Mouse (Mus musculus) MEL (cell line): Measurements from ENCODE around the gene Entpd5. TPM values are rescaled to one million over a fixed set of nuclear protein-coding genes. Genes with fewer than 3 reads are reported as not detected.

ENCODE experiments used
- DNase-seq: peaks from one replicate; pipeline ENCODE4 v3.0.0; 2011; ENCODE audit warnings: low read depth, low spot score
- H3K27ac ChIP-seq: 2 replicates; pipeline ENCODE4 v1.5.1; 2012; ENCODE audit warnings: low read depth, mild to moderate bottlenecking, control low read depth, low read length, moderate library complexity; ENCODE audit not compliant: control insufficient read depth
- H3K27me3 ChIP-seq, 2 experiments: fragments of 150-350 bp in 1 of 2; sonication (generic) in 1 of 2; 2 replicates each; pipeline ENCODE4 v1.6.1; 2012; ENCODE audit warnings: low read length in 2 of 2, mild to moderate bottlenecking in 2 of 2, improper control_type of control experiment in 1 of 2, moderate library complexity in 1 of 2; ENCODE audit not compliant: insufficient read depth in 2 of 2, control insufficient read depth in 1 of 2
- H3K36me3 ChIP-seq, 2 experiments: 2 replicates each; pipeline ENCODE4 v1.6.1; 2012 to 2014; ENCODE audit warnings: low read length in 2 of 2, improper control_type of control experiment in 1 of 2, inconsistent platforms in 1 of 2, mild to moderate bottlenecking in 1 of 2; ENCODE audit not compliant: insufficient read depth in 2 of 2, control insufficient read depth in 1 of 2
- H3K4me1 ChIP-seq, 2 experiments: fragments of 150-350 bp in 1 of 2; sonication (generic) in 1 of 2; 2 replicates each; pipeline ENCODE4 v1.6.1; 2012; ENCODE audit warnings: low read length in 2 of 2, improper control_type of control experiment in 1 of 2, mild to moderate bottlenecking in 1 of 2; ENCODE audit not compliant: insufficient read depth in 2 of 2, control insufficient read depth in 1 of 2
- H3K4me3 ChIP-seq, 2 experiments: fragments of 150-350 bp in 1 of 2; sonication (generic) in 1 of 2; 2 replicates each; pipeline ENCODE4 v1.5.1; 2012; ENCODE audit warnings: low read depth in 2 of 2, low read length in 2 of 2, mild to moderate bottlenecking in 2 of 2, moderate library complexity in 2 of 2, control low read depth in 1 of 2, improper control_type of control experiment in 1 of 2; ENCODE audit not compliant: control insufficient read depth in 1 of 2, insufficient read depth in 1 of 2
- H3K79me2 ChIP-seq: 2 replicates; pipeline ENCODE4 v1.6.1; 2012; ENCODE audit warnings: mild to moderate bottlenecking, low read length, moderate library complexity; ENCODE audit not compliant: control insufficient read depth, poor library complexity, insufficient read depth
- H3K9ac ChIP-seq: 2 replicates; pipeline ENCODE4 v1.6.1; 2012; ENCODE audit warnings: low read depth, mild to moderate bottlenecking, control low read depth, low read length, moderate library complexity; ENCODE audit not compliant: control insufficient read depth, poor library complexity, severe bottlenecking
- H3K9me3 ChIP-seq: fragments of 150-350 bp; sonication (generic); replicated peaks from 2 replicates; pipeline ENCODE4 v1.6.1; 2012; ENCODE audit warnings: mild to moderate bottlenecking, low read length, improper control_type of control experiment, moderate library complexity; ENCODE audit not compliant: insufficient read depth
- CHD1 ChIP-seq: IDR thresholded peaks from 2 replicates; pipeline ENCODE4 v1.6.1; 2012; ENCODE audit warnings: low read depth, mild to moderate bottlenecking, inconsistent platforms, low read length, improper control_type of control experiment
- EP300 ChIP-seq, 2 experiments: IDR thresholded peaks; 2 replicates each; pipeline ENCODE4 v1.6.1; 2011; ENCODE audit warnings: improper control_type of control experiment in 2 of 2, low read length in 2 of 2, low read depth in 1 of 2, mild to moderate bottlenecking in 1 of 2
- ETS1 ChIP-seq: IDR thresholded peaks from 2 replicates; pipeline ENCODE4 v1.6.1; 2012; ENCODE audit warnings: low read depth, mild to moderate bottlenecking, inconsistent platforms, low read length, improper control_type of control experiment, moderate library complexity
- HCFC1 ChIP-seq: IDR thresholded peaks from 2 replicates; pipeline ENCODE4 v1.6.1; 2012; ENCODE audit warnings: low read depth, mild to moderate bottlenecking, inconsistent platforms, low read length, improper control_type of control experiment, moderate library complexity
- MAX ChIP-seq: IDR thresholded peaks from 2 replicates; pipeline ENCODE4 v1.6.1; 2011; ENCODE audit warnings: low read length, improper control_type of control experiment
- MAZ ChIP-seq: IDR thresholded peaks from 2 replicates; pipeline ENCODE4 v1.6.1; 2012; ENCODE audit warnings: low read depth, mild to moderate bottlenecking, inconsistent platforms, low read length, improper control_type of control experiment
- MYB ChIP-seq: IDR thresholded peaks from 2 replicates; pipeline ENCODE4 v1.6.1; 2011; ENCODE audit warnings: mild to moderate bottlenecking, low read depth, low read length, improper control_type of control experiment
- POLR2A ChIP-seq, 2 experiments: IDR thresholded peaks; 2 replicates each; pipeline ENCODE4 v1.6.1; 2011 to 2012; ENCODE audit warnings: low read length in 2 of 2, mild to moderate bottlenecking in 2 of 2, control low read depth in 1 of 2, improper control_type of control experiment in 1 of 2, low read depth in 1 of 2, moderate library complexity in 1 of 2; ENCODE audit not compliant: control insufficient read depth in 1 of 2, insufficient read depth in 1 of 2, poor library complexity in 1 of 2
- RCOR1 ChIP-seq: IDR thresholded peaks from 2 replicates; pipeline ENCODE4 v1.6.1; 2012; ENCODE audit warnings: low read depth, mild to moderate bottlenecking, inconsistent platforms, low read length, improper control_type of control experiment
- SIN3A ChIP-seq: IDR thresholded peaks from 2 replicates; pipeline ENCODE4 v1.6.1; 2012; ENCODE audit warnings: low read length, improper control_type of control experiment, inconsistent platforms
- SMC3 ChIP-seq: IDR thresholded peaks from 2 replicates; pipeline ENCODE4 v1.6.1; 2011; ENCODE audit warnings: low read depth, low read length, improper control_type of control experiment
- TBP ChIP-seq: IDR thresholded peaks from 2 replicates; pipeline ENCODE4 v1.8.0; 2011; ENCODE audit warnings: low read depth, low read length, improper control_type of control experiment
- ZKSCAN1 ChIP-seq: IDR thresholded peaks from 2 replicates; pipeline ENCODE4 v1.6.1; 2012; ENCODE audit warnings: low read depth, mild to moderate bottlenecking, inconsistent platforms, low read length, improper control_type of control experiment, moderate library complexity
- ZNF384 ChIP-seq: IDR thresholded peaks from 2 replicates; pipeline ENCODE4 v1.6.1; 2012; ENCODE audit warnings: low read depth, mild to moderate bottlenecking, inconsistent platforms, low read length, improper control_type of control experiment
- polyA plus RNA-seq, 2 experiments: library from polyadenylated mRNA; stranded (reverse) in 1 of 2; unstranded in 1 of 2; fragments of >175 nt in 1 of 2; fragments of >200 nt in 1 of 2; gene quantifications; 2 replicates each; pipeline versions ENCODE4 v1.2.1 to v1.2.4; 2012; ENCODE audit warnings: low replicate concordance in 2 of 2, low read depth in 1 of 2; ENCODE audit not compliant: insufficient read length in 2 of 2, insufficient read depth in 1 of 2, missing spikeins in 1 of 2
- total RNA-seq: library from RNA; depleted of rRNA; stranded (reverse); fragments of 300-350 nt; gene quantifications from 2 replicates; pipeline ENCODE4 v1.2.3, GENCODE M21; 2012

Gene Entpd5
- total and polyA plus RNA-seq, 3 experiments: 5.7 to 12.8 TPM; not detected in 1

DNA sequence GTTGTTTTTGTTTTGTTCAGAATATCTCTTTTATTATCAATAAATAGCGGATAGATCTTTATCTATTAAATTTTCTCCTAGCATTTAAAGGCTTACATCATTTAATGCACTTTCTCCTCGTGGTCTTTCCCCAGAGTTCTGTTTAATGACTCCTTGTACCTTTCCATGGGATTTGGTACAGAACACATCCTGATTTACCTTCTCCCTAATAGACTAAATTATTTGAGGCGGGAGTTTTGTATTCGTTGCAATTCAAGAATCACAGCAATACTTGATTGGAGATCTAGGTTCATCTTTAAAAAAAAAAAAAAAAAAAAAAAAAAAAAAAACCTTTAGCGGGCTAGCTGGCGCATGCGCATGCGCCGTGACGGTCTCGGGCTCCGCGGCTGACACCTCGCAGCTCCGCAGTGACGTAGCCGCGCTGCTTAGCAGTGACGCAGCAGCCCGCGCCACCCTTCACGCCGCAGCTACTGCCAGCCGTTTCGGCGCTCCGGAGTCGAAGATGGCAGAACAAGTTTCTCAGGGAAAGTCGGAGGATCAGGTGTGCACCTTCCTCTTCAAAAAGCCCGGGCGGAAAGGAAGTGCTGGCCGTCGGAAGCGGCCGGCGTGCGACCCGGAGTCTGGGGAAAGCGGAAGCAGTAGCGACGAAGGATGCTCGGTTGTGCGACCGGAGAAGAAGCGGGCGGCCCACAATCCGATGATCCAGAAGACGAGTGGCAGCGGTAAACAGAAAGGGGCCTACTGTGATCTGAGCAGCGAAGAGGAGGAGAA lies 8.2 kb upstream of the Entpd5 start, which contains the start of gene Rnf113a2:
Gene Rnf113a2 (plus strand): TSS at position 363 of the 771 bp plus-strand sequence.
- H3K4me3 ChIP-seq: no peak within 1 kb of the TSS
- H3K9ac ChIP-seq: no peak within 1 kb of the TSS
- no peaks in the 10 kb centered on the region for H3K4me1 ChIP-seq
- H3K79me2 ChIP-seq: no peaks in the 10 kb centered on the region
- no peak for DNase-seq
- H3K27ac ChIP-seq: no peak within 1 kb of the TSS
- no peaks in the 10 kb centered on the region for H3K9me3 ChIP-seq
- H3K36me3 ChIP-seq: no peaks in the 10 kb centered on the region; a peak in 1 of 4 replicates
- no peaks in the 10 kb centered on the region for H3K27me3 ChIP-seq
- TF ChIP-seq HCFC1 (no peak), POLR2A (IDR thresholded peaks at IDR 0.05; ENCODE audit: control insufficient read depth in 1 of 2, insufficient read depth in 1 of 2, low read depth in 1 of 2, low read length in 2 of 2, poor library complexity in 1 of 2) (peak in 1 of 2 experiments; percentile 23; a peak in 1 of 4 replicates)

DNA sequence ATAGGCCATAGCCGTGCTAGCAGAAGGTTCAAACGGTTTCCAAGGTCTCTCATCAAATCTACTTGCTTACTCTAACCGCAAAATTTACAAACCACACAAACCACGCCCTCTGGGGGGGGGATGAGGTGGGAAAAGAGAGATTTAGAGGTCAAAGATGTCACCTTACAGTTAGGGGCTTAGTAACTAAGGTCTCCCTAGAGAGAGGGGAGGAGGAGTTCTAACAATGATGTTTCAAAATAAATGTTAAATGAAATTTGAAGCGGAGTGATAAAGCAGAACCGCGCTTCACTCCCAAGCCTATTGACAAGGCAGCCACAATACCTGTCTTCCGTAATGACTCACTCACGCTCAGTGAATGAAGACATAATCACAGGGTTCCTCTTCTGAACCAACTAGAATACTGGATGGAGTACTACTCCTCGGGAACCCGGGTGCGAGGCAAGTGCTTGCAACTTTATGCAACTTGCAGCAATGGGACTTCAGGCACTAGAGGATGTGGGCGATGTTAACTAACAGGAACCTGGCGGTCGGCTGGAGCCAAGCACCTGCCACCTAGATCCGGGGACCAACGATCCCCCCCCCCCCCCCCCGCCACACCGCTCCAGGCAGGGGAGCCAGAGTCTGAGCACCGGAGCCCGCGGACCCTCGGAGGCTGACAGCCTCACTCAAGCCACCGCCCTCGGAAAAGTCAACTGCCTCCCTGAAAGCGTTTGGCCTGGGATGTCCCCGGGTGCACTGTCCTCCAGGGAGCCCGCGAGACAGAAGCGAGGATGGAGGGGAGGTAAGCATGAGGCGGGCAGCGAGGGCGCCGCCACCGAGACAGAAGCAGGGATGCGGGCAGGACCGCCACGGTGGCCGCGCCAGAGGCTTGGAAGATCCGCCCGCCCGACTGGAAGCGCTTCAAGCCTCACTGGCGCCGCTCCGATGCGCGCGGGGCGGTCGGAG lies 683 bp downstream of the Entpd5 start:
- peaks cover 0 to 8% of the 10 kb centered on the region in 2 experiments; a peak in 2 of 4 replicates for H3K36me3 ChIP-seq
- peak overlapping the region; percentile 68 for H3K27ac ChIP-seq
- no peaks in the 10 kb centered on the region for H3K9me3 ChIP-seq
- H3K27me3 ChIP-seq: no peaks in the 10 kb centered on the region
- peak overlapping the region; percentile 76 for H3K9ac ChIP-seq
- no peaks in the 10 kb centered on the region; the same call in 1 of the 2 replicates for H3K79me2 ChIP-seq
- TF ChIP-seq MAZ (peak; percentile 82; the same call in 1 of the 2 replicates), SIN3A (peak; percentile 80), ETS1 (0 out of 2 replicates have a peak, but pooled peaks have one; percentile 33), CHD1 (no peak), EP300 (IDR thresholded peaks at IDR 0.05; ENCODE audit: low read depth in 1 of 2, low read length in 2 of 2) (peak; percentile 33 to 43; a peak in 3 of 4 replicates), ZNF384 (no peak), MYB (peak; percentile 28; the same call in 1 of the 2 replicates), ZKSCAN1 (no peak), MAX (0 out of 2 replicates have a peak, but pooled peaks have one; percentile 4), TBP (peak; percentile 27; the same call in 1 of the 2 replicates), RCOR1 (peak; percentile 69), SMC3 (no peak)
- H3K4me1 ChIP-seq: peaks cover 4 to 8% of the 10 kb centered on the region in 2 experiments; a peak in 3 of 4 replicates
- peak overlapping the region; percentile 67 to 94 for H3K4me3 ChIP-seq
- DNase-seq: peak; percentile 86
